Comparison of ENCODE assay signal across 16 mouse cellular contexts in the genomic region with DNA sequence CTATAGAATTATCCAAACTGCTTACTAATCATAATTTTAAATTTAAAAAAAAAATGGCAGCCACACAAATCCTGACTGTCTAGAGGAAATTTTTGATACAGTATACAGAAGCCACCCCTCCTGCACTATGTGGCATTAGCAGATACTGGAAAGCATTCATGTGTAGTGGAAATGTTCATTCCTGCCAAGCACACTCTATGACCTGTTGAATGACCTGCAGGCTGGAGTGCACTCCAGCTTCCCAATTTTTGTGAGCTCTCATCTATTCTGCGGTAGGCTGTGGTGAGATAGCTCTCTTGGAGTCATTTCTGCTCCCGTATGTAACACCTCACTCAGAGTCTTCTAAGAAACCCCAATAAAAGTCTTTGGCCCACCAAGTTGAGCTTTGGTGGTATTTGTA.
"Had no signal": no experiment of that assay in that cellular context is flagged by ENCODE, and none has a peak within 500 bp of the region (broad histone marks: within the 10 kb centered on the region; RNA-seq: fewer than 3 reads in every experiment).

No protein-coding gene starts in this region.

- H3K27ac ChIP-seq: neural tube, embryonic 13.5 days; neural tube, embryonic 15.5 days; stomach, embryonic 15.5 days; stomach, postnatal 0 days had no signal

- H3K4me3 ChIP-seq: neural tube, embryonic 13.5 days; neural tube, embryonic 15.5 days; stomach, embryonic 15.5 days had no signal

- DNase-seq: retina, postnatal 1 day; right cerebral cortex, adult 18-20 months; right cerebral cortex, postnatal 14 days; right cerebral cortex, postnatal 25 days; right cerebral cortex, postnatal 4 days; spleen, adult 18-20 months; thymus, adult 18-20 months; thymus, adult 2 months; thymus, postnatal 14 days; thymus, postnatal 25 days; thymus, postnatal 36 days; thymus, postnatal 4 days had no signal

- H3K4me1 ChIP-seq: neural tube, embryonic 13.5 days; neural tube, embryonic 15.5 days; stomach, embryonic 15.5 days had no signal

- H3K27me3 ChIP-seq: neural tube, embryonic 13.5 days; neural tube, embryonic 15.5 days; stomach, embryonic 15.5 days had no signal
